Mouse (Mus musculus) right cerebral cortex, postnatal 14 days (tissue): ENCODE results near the gene Atp6v1e1.
"Not testable (repeated sequence)": the region's sequence is repeated elsewhere in the genome, so short reads cannot be mapped to it uniquely, and the experiment has no call there.

ENCODE experiments used
- DNase-seq: peaks from one replicate; pipeline ENCODE4 v3.0.0; 2022

Gene Atp6v1e1

DNA sequence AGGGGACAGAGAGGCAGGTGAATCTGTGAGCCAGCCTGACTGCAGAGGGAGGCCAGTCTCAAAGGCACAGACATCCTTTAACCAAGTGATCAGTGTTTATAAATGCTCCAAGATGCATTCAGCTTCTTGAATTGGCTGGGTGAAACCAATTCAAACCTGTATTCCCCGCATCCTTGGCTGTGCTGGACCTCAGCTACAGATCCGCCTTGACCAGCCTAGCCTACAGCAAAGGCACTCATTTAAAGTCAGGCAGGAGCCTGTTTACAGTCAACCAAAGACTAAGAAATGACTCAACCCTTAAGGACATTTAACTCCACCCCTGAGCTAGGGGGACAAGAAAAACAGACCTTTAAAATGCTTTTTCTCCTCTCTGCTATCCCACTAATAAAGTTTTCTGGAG lies 3.3 kb downstream of the Atp6v1e1 start:
- no peak for DNase-seq

GRCm38 (mm10) chr6:120811999-120812398 lies 10.6 kb downstream of the Atp6v1e1 start:
- DNase-seq, result not testable (repeated sequence)

GRCm38 (mm10) chr6:120807738-120808081 lies 14.9 kb downstream of the Atp6v1e1 start:
- no peak for DNase-seq

DNA sequence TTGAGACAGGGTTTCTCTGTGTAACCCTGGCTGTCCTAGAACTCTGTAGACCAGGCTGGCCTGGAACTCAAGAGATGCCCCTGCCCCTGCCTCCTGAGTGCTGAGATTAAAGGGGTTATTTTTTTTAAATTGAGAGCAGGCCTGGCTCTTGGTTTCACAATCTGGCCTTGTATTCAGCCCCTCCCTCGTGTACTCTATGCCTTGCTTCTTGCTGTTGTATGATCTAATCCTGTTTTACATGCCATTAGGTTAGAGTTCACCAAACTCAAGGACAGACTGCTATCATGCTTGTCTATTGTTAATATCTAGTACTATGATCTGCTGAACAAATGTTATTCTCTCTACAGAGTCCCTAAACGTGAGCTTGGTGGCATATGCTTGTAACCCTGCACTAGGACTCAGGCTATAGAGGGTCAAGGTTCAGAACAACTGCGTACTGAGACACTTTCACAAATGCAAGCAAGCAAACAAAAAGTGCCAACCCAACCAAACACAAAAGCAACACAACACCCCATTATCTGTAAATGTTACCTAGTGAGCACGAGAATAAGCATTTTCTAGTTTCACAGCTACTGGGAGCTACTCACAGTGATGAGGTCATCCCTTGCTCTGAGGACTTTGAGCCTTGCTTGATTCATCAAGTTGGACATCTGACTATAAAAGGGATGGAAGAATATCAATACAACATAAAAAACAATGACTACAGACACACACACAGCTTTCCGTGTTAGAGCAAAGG lies 15.4 kb downstream of the Atp6v1e1 start:
- DNase-seq, result no peak

DNA sequence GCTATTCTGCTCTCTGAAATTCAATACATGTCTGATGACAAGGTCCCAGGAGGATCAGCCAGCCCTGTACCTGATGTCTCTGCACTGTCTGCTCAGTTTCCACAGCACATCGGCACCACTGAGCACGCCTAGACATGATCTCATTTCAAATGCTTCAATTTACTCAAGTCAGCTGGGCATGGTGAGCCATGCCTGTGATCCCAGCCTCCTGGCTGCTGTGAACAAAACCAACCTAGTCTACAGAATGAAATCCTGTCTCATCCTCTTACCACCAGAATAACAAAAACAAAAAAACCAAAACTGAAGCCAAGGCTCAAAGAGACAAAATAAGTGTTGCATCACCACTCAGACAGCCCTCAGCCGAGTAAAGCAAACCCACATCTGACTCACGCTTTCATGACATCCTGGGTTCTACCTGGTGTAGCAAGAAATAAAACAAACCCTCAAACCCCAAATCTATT lies 23.0 kb downstream of the Atp6v1e1 start:
- DNase-seq, result no peak

DNA sequence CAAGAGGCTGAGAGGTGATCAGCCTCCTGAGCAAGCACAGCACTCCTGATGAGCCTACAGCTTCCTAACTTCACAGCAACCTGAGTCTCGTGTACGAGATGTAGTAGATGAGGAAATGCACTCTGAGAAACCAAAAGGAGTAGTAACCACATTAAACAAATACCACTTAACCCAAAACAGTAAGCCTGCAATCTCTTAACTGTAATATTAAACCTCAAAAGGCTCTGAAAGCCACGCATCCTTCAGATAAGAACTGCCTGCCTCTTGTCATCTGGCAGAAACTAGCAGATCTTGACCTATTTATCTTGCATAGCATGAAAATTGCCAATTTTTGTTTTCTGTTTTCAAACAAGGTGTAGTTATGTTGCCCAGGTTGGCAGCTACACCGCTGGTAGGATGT lies 23.7 kb downstream of the Atp6v1e1 start:
- DNase-seq, result no peak

- DNase-seq, result no peak
Measured at GRCm38 (mm10) chr6:120798019-120798418, 24.6 kb downstream of the Atp6v1e1 start.

GRCm38 (mm10) chr6:120796111-120796510 lies 26.5 kb downstream of the Atp6v1e1 start:
- no peak for DNase-seq

DNA sequence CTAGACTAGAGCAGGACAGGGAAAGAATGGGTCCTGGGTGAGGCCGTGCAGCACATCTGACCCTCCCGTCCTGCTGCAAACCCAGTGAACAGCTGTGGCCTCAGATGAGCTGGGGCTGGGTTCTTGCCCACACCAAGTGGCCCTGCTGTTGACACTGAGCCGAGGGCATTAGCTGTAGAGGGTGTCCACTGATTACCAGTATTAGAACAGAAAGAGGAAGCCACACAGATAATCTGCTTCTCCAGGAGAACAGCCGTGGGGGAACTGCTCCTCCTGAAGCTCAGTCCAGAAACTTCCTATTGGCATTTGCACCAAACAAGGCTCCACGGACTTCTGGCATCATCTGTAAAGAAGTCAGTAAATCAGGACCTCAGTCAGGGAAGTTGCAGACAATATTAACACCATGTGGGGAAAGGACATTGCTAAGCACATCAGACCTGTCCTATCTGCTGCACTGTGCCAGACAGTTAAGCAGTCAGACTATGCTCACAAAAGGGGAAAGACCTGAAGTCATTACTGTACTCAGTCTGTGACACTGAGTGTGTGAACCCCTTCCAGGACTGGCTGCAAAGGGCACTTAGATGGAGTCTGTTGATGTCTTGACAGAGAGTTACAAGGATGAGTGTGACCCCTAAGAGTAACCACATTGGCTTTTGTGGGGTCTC lies 27.0 kb downstream of the Atp6v1e1 start:
- no peak for DNase-seq

GRCm38 (mm10) chr6:120792947-120793346 lies 29.6 kb downstream of the Atp6v1e1 start:
- no peak for DNase-seq

DNA sequence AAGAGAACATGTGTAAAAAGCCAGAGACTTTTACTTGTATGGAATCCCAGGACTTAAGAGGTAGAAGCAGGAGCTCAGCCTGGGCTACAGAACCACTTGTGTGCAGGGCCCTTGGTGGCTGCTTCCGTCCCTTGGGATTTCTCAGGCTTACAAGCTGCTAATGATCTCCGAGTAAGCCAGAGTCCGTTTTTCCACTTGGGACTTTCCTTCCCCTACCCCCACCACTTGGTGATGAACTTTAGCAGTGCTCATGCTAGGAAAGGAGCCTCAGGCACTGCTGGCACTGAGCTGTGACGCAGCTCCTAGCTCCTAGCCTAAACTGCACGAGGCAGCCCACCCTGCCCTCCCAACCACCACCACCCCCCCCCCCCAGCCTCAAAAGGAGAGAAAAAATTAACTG lies 31.9 kb downstream of the Atp6v1e1 start:
- DNase-seq, result no peak

GRCm38 (mm10) chr6:120790153-120790552 lies 32.4 kb downstream of the Atp6v1e1 start:
- DNase-seq, result no peak

- DNase-seq, result no peak
Measured at GRCm38 (mm10) chr6:120788904-120789303, 33.7 kb downstream of the Atp6v1e1 start.

- no peak for DNase-seq
Measured at GRCm38 (mm10) chr6:120788068-120788607, 34.5 kb downstream of the Atp6v1e1 start.

- DNase-seq, result no peak
Measured at GRCm38 (mm10) chr6:120784351-120784750, 38.2 kb downstream of the Atp6v1e1 start.

- no peak for DNase-seq
Measured at GRCm38 (mm10) chr6:120782948-120783347, 39.6 kb downstream of the Atp6v1e1 start.

- DNase-seq, result no peak
Measured at GRCm38 (mm10) chr6:120778226-120778625, 44.4 kb downstream of the Atp6v1e1 start.

DNA sequence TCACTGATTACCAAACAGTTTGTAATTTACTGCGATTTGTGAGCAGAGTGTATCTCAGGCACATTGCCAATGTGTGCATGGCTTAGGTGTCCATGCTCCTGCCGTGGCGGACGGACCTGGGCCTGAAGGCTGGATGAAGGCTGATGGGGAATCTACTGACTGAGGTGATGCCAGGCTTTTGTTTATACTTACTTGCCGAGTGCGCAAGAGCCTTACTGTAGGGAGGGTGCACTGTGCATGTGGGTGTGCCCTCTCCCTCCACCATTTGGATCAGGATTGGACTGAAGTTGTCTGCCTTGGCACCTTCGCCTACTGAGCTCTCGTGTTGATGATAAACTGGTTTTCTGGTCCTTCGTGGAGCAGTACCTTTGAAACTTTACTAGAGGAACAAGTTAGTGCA lies 45.1 kb downstream of the Atp6v1e1 start:
- DNase-seq, result no peak

- DNase-seq, result no peak
Measured at GRCm38 (mm10) chr6:120776286-120776685, 46.3 kb downstream of the Atp6v1e1 start.

DNA sequence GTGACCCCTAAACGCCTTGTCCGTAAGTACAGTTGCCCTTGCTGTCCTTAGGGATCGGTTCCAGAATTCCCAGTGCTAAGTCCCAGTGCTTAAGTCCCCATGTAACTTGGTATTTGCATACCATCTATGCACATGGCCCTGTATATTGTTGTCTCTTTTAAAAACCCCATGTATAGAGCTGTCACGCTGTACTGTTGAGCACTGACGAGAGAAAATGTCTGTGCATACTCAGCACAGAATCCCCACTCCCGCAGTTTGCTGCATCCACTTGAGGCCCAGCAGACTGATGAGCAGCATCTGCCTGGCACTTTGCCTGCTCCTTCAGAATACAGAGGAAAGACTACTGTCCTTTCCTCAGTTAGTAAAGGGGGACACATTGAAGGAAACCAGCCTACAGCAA lies 48.8 kb downstream of the Atp6v1e1 start:
- no peak for DNase-seq

DNA sequence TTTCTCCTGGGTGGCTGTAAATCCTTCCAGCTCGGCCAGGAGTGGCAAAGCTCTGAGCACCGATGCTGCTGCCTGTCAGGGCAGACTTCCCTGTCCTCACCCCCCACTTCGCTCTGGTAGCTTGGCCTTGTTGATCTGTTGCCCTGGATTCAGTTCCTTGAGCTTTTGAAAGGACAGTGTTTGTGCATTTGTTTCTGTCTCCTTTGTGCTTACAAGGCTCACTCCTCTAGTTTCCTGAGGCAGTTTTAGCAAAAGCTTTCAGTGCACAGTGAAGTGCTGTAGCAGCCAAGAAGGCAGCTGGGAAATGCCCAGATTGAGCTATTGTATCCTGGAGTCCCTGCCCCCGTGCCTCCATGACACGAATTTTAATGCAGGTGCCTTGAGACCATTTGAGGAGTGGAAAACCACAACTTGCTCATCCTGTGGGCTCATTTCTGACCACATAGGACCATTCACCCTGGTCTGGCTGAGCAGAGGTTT lies 49.4 kb downstream of the Atp6v1e1 start, which contains the start of gene Slc25a18:
TSS of gene Slc25a18 (plus strand) at position 430 of the 480 bp plus-strand sequence.
- DNase-seq, result no peak

DNA sequence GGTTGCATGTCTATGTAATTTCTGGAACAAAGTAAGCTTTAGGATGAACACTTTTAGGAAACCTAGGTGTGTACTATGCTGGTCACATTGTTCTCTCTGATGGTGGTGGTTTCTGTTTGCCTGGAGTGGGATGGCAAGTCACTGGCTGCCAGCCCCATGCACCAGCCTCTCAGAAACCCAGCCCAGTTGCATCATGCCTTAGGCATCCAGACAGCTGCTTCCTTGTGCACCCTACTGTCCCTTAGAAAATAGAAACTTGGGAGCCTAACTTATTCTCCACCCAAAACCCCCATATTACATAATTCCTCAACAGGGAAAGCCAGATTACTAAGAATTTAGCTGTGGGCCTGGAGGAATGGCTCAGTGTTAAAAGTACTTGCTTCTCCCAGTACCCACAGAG lies 50.6 kb downstream of the Atp6v1e1 start:
- no peak for DNase-seq

- DNase-seq, result no peak
Measured at GRCm38 (mm10) chr6:120771366-120771765, 51.2 kb downstream of the Atp6v1e1 start.

GRCm38 (mm10) chr6:120769972-120770371 lies 52.6 kb downstream of the Atp6v1e1 start:
- no peak for DNase-seq
